Mouse (Mus musculus) T-helper 2 cell (primary cell): Measurements from ENCODE around the gene Fas.

Experiments used
- in situ Hi-C: fragments of 300-600 bp; cut with MboI, MseI; formaldehyde crosslinking; loops from one replicate; pipeline ENCODE4 v1.15.1; 2025; ENCODE audit warnings: high pct_unique_total_duplicates

Fas gene

GRCm38 (mm10) chr19:34278078-34278477, 12.4 kb upstream of the Fas start:
- in situ Hi-C loops = loop anchor here (10.0 kb wide), 1 partner anchor 1383 kb away; no protein-coding TSS in a partner anchor

GRCm38 (mm10) chr19:34283614-34284013, 6.9 kb upstream of the Fas start:
- in situ Hi-C loops = no loop called here

GRCm38 (mm10) chr19:34284383-34284782, 6.1 kb upstream of the Fas start:
- in situ Hi-C loops = no loop called here

- in situ Hi-C loops = no loop called here
Observed at GRCm38 (mm10) chr19:34284826-34285225, 5.6 kb upstream of the Fas start.

GRCm38 (mm10) chr19:34287221-34287620, 3.2 kb upstream of the Fas start:
- in situ Hi-C loops = no loop called here

- in situ Hi-C loops = no loop called here
Observed at GRCm38 (mm10) chr19:34287656-34288415, 2.6 kb upstream of the Fas start.

GRCm38 (mm10) chr19:34288696-34289095, 1.8 kb upstream of the Fas start:
- in situ Hi-C loops = no loop called here

GRCm38 (mm10) chr19:34290872-34291341, 441 bp downstream of the Fas start:
- in situ Hi-C loops = loop anchor here (5.0 kb wide), 1 partner anchor 44 kb away; no protein-coding TSS in a partner anchor

GRCm38 (mm10) chr19:34291379-34291778, 913 bp downstream of the Fas start:
- in situ Hi-C loops = loop anchor here (5.0 kb wide), 1 partner anchor 44 kb away; no protein-coding TSS in a partner anchor

GRCm38 (mm10) chr19:34291956-34292355, 1.5 kb downstream of the Fas start:
- in situ Hi-C loops = loop anchor here (5.0 kb wide), 1 partner anchor 45 kb away; no protein-coding TSS in a partner anchor

- in situ Hi-C loops = loop anchor here (5.0 kb wide), 1 partner anchor 45 kb away; no protein-coding TSS in a partner anchor
Observed at GRCm38 (mm10) chr19:34292701-34293100, 2.2 kb downstream of the Fas start.

- in situ Hi-C loops = loop anchor here (5.0 kb wide), 1 partner anchor 46 kb away; no protein-coding TSS in a partner anchor
Observed at GRCm38 (mm10) chr19:34293376-34293947, 3.0 kb downstream of the Fas start.

- in situ Hi-C loops = no loop called here
Observed at GRCm38 (mm10) chr19:34295442-34295841, 5.0 kb downstream of the Fas start.

- in situ Hi-C loops = no loop called here
Observed at GRCm38 (mm10) chr19:34298531-34298930, 8.1 kb downstream of the Fas start.

- in situ Hi-C loops = no loop called here
Observed at GRCm38 (mm10) chr19:34299229-34299628, 8.8 kb downstream of the Fas start.

- in situ Hi-C loops = no loop called here
Observed at GRCm38 (mm10) chr19:34300430-34300829, 10.0 kb downstream of the Fas start.

GRCm38 (mm10) chr19:34304917-34305316, 14.5 kb downstream of the Fas start:
- in situ Hi-C loops = no loop called here

- in situ Hi-C loops = no loop called here
Observed at GRCm38 (mm10) chr19:34306794-34307193, 16.3 kb downstream of the Fas start.

- in situ Hi-C loops = loop anchor here (10.0 kb wide), 1 partner anchor 57 kb away; the partner anchor contains the start of gene Acta2
Observed at GRCm38 (mm10) chr19:34312151-34312728, 21.8 kb downstream of the Fas start.

- in situ Hi-C loops = no loop called here
Observed at GRCm38 (mm10) chr19:34328051-34328450, 37.6 kb downstream of the Fas start.

- in situ Hi-C loops = loop anchor here (5.0 kb wide), 2 partner anchors 87 to 148 kb away; no protein-coding TSS in a partner anchor
Observed at GRCm38 (mm10) chr19:34334300-34334699, 43.8 kb downstream of the Fas start.

- in situ Hi-C loops = no loop called here
Observed at GRCm38 (mm10) chr19:34344702-34345101, 54.2 kb downstream of the Fas start.
